Mouse (Mus musculus) T-helper 2 cell (primary cell): ENCODE results near the gene Iqce.

Source experiments
- in situ Hi-C: fragments of 300-600 bp; cut with MboI, MseI; formaldehyde crosslinking; loops from one replicate; pipeline ENCODE4 v1.15.1; 2025; ENCODE audit warnings: high pct_unique_total_duplicates

Iqce gene

DNA sequence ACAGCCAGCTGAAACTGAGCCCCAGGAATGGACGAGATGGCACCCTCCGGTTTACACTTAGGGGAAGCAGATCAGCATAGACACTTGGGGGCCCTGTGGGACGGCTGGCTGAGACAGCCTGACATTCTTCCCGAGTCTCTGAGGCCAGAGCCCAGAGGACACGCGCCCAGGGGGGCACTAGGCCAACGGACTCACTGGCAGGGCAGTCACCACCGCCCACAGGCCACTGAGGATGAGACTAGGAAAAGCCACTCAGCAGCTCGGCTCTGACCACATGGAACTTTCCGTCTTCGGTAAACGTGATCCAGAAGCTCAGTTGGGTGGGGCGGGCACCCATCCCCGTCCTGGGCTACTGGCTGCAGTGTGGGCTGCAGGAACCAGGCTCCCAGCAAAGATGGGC is 62.3 kb downstream of the Iqce start:
- in situ Hi-C loops = no loop called here

DNA sequence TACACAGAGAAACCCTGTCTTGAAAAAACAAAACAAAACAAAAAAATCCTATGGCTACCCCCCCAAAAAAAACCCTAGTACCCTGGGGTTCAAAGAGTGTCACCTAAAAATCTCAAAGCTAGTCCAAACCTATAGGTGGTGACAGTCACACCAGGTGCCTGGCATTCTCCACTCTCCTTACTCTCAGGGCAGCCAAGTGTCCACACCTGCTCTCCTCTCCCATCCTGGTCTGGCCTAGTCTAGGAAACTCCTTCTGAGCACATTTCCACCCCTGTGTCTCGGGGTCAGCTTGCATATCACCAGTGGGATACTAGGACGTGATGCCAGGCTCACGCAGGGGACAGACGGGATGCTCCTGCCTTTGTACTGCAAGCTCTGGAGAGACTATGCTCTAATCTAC is 62.9 kb downstream of the Iqce start:
- in situ Hi-C loops = no loop called here

DNA sequence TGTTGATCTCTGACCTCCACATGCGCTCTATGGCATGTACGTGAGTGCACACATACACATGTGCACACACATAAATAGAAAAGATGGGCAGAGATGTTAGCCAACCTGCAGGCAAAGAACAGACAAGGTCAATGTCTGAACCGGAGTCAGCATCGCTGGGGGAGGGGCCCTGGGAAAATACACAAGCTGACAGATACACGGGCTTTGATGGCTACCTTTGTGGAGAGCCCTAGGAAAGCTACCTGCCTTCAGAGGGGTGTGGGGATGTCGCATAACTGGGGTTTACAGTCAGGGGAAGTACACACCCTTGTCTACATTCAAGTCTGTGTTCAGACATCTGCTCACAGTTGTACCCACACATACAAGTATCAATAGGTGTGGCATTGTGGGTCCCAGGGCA is 63.7 kb downstream of the Iqce start:
- in situ Hi-C loops = no loop called here

DNA sequence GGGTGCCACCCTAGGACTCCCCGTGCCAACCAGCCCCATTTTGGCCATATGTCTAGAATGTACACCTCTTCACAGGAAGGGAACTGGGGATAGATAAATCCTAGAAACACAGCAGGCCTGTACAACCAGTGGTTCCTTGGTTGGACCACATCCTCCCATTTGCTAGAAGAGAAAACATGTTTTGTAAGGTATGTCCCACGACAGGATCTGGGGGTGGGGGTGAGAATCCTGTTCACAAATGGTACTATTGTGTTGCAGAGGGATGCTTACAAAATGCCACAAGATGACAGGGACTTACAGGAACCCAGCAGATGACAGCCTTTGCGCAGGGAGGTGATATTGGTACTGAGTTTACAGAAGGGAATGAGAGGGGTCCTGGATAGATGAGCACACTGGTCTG is 64.2 kb downstream of the Iqce start:
- in situ Hi-C loops = no loop called here

DNA sequence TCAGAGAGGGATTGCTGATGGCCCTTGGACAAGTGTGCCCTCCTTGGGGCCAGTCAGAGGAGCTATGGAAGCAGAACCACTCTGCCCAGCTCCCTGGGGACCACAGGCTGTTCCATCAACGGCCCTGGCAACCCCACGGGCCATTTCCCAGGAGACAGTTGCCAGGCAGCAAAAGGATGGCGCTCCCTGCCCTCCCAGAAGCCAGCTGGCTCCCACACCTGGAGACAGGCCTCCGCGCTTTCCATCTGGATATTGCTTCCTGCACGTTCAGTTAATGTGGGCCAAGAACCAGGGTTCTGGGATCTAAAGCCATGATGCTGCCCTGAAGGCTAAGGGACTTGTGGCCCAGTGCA is 65.1 kb downstream of the Iqce start:
- in situ Hi-C loops = no loop called here

DNA sequence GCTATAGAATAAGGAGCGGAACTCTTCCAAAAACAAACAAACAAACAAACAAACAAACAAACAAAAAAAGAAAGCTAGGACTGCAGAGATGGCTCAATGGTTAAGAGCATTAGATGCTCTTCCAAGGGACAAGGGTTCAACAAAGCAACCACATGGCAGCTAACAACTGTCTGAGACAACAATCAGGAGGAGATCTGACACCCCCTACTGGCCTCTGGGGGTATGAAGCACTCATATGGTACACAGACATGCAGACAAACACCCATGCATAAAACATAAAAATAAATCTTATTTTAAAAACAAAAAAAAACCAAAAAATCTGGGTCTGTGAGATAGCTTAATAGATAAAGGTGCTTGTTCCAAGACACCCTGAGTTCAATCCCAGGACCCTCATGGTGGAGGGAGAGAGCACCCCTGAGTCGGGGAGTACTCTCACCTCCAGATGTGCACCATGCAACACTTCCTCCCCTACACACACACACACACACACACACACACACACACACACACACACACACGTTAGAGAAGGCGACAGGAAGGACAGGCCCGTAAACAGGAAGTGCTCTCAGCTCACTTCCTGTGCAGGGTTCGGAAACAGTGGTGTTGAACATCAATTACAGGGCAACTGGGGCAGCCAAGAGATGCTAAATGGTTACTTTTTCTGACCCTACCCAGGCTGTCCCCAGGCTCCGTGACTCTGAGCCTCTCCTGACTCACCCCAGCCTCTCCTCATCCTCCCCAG is 65.7 kb downstream of the Iqce start:
- in situ Hi-C loops = no loop called here

DNA sequence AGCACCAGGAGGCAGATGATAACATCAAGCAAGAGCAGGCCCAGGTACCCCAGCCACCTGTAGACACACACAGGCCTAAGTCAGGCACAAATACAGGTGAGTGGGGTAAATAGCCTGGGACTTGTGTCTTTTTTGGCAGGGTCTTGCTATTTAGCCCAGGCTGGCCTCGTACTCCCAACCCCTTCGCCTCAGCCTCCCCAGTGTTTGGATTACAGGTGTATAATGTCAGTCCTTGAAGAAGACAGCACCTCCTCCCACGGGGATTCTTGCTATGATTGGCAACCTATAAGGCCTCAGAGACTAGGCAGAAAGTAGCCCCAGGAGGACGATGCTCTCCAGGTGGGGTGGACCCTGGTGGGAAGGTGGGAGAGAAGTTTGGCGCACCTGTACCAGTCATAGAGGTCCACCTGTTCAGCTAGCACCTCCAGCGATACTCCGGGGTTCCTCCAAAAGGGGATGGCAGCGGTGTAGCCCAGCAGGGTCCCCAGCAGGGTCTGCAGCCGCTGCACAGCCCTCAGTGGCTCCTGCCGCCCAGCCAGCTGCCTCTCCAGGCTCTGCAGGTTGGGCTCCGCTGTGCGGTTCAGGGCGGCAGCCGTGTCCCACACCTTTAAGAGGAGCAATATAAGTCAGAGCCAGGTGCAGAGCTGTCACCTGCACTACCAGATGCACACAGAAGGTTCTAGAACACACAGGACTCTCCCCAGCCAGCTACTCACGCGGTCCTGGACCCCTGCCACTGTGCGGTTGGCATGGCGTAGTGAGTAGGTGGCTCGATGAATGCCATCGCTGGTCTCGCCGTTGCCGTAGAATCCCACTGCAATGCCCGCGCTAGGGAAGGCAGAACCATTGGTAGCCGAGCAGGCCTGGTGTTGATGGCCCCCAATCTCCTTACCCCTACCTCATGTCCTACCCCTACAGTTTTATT is 67.1 kb downstream of the Iqce start:
- in situ Hi-C loops = no loop called here

DNA sequence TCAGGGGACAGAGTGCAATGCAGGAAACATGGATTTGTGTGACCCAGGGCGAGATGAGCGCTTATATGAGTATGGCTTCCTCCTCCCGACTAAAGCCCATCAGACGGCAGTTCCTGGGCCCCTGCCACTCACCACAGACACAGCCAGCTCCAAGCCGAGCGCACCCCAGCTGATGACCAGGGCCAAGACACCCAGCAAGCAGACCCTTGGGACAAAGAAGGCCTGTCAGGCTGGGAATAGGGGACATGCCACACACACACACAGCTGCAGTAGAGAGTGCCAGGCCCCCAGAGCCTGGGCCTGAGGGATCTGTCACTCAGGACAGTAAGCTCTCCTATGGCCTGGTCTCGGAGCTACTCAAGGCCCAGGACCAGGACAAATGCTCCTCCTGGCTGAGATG is 68.7 kb downstream of the Iqce start:
- in situ Hi-C loops = no loop called here

DNA sequence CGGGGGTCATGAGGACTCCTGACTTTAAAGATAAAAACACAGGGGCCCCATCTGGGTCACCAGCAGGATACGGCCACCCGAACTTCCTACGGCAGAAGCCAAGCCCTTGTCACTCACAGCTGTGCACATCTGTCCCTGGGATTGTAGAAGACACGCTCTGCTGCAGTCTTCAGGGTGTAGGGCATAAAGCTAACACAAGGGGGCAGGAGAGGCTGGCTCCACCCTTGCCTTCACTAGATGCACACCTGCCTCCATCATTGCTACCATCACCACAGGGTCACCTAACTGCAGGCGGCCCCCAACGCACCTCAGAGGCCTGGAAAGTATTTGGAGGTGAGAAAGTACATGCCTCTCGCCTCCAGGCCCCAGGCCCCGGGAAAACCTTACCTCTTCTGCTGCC is 73.2 kb downstream of the Iqce start:
- in situ Hi-C loops = no loop called here

DNA sequence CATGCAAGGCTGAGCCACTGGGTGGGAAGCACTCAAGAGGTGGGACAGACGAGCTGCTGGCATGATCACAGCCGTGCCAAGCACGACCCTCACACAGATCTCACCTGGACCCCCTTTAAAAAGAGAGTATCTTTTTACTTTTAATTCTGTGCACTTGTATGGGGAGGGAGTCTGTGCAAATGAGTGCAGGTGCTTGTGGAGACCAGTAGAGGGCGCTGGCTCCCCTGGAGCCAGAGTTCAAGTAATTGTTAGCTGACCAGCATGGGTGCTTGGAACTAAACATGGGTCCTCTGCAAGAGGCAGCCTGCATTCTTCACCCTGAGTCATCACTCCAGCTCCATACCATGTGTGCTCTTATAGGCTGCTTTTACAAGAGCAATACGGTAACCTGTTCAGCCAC is 74.6 kb downstream of the Iqce start:
- in situ Hi-C loops = no loop called here

DNA sequence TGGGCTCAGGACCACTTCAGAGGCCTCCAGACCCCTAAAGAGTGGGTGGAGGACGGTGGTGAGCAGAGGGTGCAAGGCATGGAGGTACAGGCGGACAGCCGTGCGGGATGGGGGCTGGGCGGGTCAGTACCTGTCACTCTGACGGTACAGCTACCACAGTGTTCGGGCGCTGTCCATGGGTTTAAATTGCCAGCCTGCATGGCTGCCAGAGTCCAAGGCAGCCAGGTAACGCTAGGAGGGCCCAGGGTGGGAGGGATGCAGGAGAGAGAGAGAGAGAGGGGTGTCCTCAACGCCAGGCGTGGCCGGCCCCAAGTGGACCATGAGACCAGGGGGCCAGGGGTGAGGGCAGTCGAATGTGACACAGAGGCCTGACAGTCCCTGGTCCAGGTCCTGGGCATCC is 77.2 kb downstream of the Iqce start:
- in situ Hi-C loops = no loop called here

DNA sequence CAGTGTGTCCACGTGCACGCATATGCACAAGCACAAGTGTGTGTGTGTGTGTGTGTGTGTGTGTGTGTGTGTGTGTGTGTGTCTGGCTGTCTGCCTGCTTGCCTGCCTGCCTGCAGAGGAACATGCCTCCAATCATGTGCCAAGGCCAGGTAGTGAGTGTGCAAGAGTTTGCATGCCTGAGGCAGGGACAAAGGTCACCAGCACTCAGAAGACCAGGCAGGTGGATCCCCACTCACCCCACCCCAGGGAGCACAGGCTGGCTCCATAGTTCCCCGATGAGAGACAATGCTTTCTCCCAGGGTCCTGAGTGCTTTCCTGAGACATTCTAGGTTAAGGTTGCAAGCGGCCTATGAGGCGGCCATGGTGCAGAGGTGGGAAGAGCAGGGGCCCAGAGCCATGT is 77.9 kb downstream of the Iqce start:
- in situ Hi-C loops = no loop called here

DNA sequence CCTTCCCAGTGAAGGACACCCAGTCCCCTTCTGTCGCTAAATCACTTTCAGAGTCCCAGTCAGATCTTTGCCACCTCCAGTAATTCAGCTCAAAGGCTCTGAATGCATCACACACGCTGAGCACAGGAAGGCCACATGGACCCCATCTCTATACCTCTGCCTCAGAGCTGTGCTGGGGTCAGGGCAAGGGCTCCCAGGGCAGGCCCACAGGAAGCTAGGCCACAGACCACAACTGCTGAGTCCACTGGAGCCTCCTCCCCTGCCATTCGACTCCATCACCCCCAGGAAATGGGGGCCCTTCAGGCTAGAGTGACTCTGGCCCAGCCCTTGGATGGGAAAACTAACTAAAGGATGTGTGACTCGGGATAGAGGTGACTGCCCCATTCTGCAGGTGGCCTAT is 78.4 kb downstream of the Iqce start:
- in situ Hi-C loops = no loop called here

DNA sequence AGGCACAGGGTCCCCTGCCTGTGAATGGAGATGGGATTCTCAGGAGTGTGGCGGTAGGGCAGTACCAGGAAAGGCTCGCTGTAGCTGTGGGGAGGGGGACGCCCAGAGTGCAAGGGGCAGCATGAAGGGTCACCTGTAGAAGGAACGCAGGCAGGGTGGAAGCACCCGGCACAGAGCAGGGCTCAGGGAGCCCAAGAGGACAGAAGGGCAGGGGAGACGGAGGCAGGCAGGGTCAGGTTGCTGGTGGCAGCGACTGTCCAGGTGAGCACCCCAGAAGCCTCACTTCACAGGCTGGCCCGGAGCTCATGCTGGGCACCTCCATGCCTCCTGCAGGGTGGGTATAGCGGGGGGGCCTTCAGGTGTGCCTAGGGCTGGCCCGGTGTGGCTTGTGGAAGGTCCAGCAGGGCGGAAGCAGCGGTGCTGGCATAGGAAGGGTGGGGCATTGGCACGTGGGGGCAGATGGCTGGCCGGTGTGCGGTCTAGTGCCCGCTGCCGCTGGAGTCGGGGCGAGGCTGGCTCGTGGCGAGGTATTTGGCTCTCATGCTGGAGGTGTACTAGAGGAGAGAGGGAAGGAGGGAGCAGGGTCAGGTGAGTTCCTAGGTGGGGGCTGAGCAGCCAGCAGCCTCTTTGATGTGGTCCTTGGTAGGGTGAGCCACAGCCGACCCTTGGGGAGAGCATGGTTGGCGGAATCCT is 79.1 kb downstream of the Iqce start:
- in situ Hi-C loops = no loop called here

DNA sequence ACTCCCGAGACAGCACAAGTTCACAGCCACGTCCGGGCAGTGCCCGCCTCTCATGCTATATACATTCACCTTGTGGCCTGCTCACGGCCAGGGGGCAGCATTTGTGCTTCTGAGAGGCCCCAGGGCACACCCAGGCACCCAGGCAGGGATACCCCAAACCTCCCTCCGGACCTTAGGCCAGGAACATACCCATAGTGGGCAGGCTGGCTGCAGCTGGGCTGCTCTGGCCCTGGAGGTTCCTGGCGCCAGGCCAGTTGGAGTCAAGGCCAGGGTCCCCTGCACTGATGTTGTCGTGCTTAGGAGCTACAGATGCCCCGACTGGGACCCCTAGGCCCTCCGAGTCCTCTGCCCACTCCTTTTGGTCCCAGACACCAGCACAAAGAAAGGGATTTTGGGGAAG is 80.7 kb downstream of the Iqce start:
- in situ Hi-C loops = no loop called here

DNA sequence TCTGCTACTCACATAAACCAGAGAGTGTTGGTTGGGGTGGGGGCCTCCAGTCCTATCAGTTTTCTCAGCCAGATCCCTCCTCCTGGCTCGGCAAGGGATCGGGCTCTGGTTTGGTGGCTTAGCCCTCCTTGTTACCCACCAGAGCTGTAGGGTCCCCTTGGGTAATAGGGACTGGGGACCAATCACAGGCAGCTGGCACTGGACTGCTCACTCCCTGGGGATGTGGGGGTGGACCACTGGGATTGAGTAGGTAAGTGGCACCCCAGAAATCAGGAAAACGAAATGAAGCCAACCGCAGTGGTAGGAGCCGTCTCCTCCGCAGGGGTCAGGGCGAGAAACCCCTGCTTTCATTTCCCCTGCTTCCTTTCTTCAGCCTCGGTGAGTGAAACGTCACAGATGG is 81.1 kb downstream of the Iqce start:
- in situ Hi-C loops = no loop called here

DNA sequence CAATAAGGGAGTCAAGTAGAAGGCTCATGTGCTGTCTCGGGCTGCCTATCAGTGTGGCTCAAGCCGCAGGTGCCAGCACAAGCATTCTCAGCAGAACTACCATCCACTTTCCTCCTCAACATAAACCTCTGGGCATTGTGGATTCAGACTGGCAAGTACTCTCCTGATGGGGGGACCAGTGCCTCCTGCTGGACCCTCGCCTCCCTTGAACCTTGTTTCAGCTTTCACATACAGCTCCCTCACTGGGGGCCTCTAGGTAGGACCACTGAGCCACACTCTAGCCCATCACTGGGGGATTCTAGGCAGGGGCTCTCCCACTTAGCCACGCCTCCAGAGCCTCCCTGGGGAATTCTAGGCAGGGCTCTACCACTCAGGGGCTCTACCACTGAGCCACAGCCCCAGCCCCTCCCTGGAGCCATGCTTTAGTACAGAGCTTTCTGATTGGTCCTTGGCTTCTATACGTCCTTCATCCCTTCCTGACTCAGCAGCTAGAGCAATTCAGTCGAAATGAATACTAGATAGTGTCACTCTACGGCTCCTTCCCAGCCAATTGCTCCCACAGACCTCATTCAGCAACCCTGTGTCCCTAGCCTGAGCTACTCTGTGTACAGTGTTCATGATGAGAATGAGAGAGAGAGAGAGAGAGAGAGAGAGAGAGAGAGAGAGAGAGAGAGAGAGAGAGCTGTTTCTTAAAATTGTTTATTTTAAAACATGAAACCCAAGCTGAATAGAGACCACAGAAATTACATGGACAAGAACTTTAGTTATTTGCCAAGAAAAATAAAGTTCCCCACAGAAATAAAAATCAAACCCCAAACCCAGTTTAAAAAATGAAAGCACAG is 82.1 kb downstream of the Iqce start:
- in situ Hi-C loops = loop anchor here (5.0 kb wide), 2 partner anchors 53 to 78 kb away; partner anchors contain the start of gene Grifin

DNA sequence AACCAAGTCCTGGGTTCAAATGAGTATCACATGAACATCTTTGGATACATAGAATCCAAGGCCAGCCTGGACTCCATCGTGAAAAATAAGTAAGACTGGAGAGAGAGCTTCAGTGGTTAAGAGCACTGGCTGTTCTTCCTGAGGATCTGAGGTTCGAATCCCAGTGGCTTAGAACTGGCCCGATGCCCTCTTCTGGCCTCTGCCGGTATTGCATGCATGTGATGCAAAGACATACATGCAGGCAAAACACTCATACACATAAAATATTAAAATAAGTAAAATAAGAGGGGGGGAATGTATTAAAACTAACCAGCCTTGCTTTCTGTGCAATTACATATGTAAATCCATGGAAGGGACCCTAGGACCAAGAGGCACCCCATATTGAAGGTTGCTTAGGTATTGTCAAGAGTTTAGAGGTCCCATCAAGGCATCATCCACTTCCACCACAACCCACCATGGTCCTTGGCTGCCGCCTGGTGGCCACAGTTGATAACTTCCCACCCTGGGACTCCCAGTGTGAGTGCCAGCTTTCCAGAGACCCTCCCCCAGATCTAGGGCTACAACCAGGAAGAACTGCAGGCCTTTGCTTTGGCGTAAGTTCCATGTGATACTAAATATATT is 82.9 kb downstream of the Iqce start:
- in situ Hi-C loops = loop anchor here (5.0 kb wide), 2 partner anchors 52 to 77 kb away; partner anchors contain the start of gene Grifin

DNA sequence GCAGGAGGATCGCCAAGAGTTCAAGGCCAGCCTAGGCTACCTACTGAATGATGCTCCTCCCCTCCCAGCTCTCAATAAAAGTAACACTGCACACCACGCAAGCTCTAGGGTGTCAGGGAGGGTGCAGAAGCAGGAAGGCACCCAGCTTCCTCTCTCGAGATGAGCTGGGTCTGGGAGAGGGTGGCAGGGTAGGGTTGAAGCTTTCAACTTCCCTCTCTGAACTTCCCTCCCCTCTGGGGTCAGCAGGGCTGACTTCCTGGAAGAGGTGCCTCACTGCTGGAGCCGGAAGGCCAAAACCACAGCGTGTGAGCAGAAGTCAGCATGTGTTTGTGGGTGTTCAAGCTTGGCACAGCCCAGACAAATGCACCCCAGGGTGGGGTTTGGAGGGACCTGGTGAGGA is 84.5 kb downstream of the Iqce start:
- in situ Hi-C loops = loop anchor here (5.0 kb wide), 2 partner anchors 50 to 75 kb away; partner anchors contain the start of gene Grifin

DNA sequence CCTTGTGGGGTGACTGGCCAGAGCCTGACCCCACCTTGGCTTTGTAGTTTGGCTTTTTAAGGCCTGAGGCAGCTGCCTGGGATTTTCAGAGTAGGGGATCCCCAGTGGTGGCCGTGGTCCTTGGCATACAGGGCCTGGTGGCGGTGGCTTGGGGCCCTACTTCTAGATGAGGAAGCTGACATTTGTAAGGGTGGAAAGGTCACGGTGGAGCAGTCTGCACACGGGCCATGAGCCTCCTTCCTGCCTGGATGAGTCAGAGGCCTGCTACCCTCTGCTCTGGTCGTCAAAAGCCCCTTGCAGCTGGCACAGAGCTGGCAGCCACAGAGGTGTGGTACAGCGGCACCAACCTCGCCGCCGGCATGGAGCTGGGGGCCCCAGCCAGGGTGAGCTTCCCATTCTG is 85.5 kb downstream of the Iqce start:
- in situ Hi-C loops = loop anchor here (5.0 kb wide), 2 partner anchors 49 to 74 kb away; partner anchors contain the start of gene Grifin

DNA sequence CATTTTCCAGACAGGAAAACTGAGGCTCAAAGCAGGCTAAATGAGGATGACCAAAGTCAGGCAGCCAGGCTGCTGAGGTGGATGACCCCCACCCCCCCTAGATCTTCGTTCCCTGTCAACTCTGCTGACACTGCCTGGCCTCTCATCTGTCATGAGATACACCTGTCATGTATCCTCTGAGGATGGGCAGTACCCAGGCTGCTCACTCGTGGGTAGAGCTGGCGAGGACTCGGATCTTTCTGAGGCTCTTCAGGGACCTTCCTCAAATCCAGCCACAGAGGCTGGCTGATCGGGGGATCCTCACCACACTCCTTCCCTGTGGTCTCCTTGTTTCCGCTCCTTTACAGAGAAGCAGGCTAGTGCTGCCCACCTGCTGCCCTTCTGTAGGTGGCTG is 86.1 kb downstream of the Iqce start:
- in situ Hi-C loops = loop anchor here (5.0 kb wide), 2 partner anchors 49 to 74 kb away; partner anchors contain the start of gene Grifin
